Mouse (Mus musculus) limb, embryonic 11.5 days (tissue): Measurements from ENCODE around the gene Inpp5e. TPM values are rescaled to one million over a fixed set of nuclear protein-coding genes. Genes with fewer than 3 reads are reported as not detected.
A peak's percentile ranks its signal among the peaks of the same experiment; 100 is the strongest.

Experiments used
- ATAC-seq: fragments of 200-750 bp; cut with Nextera tagmentation; 2 replicates; pipeline ENCODE4 v1.8.0; 2017; ENCODE audit warnings: low read depth; ENCODE audit not compliant: insufficient number of reproducible peaks, low FRiP score, low TSS enrichment
- DNase-seq: peaks from one replicate; pipeline ENCODE4 v3.0.0-alpha.2; 2015; ENCODE audit warnings: low spot score
- H3K27ac ChIP-seq: fragments of 300-500 bp; sonication (generic); replicated peaks from 2 replicates; pipeline ENCODE4 v1.5.1; 2014; ENCODE audit warnings: low read depth, mild to moderate bottlenecking, low read length
- H3K27me3 ChIP-seq: fragments of 300-500 bp; sonication (generic); 2 replicates; pipeline ENCODE4 v1.6.1; 2014; ENCODE audit warnings: mild to moderate bottlenecking, low read length, mixed read lengths; ENCODE audit not compliant: control insufficient read depth, insufficient read depth
- H3K36me3 ChIP-seq: fragments of 300-500 bp; sonication (generic); 2 replicates; pipeline ENCODE4 v1.6.1; 2014; ENCODE audit warnings: mild to moderate bottlenecking, low read length, moderate library complexity, mixed read lengths; ENCODE audit not compliant: control insufficient read depth, insufficient read depth
- H3K4me1 ChIP-seq: fragments of 300-500 bp; sonication (generic); 2 replicates; pipeline ENCODE4 v1.6.1; 2014; ENCODE audit warnings: low read length, mixed read lengths; ENCODE audit not compliant: control insufficient read depth, insufficient read depth
- H3K4me2 ChIP-seq: fragments of 300-500 bp; sonication (generic); 2 replicates; pipeline ENCODE4 v1.6.1; 2014; ENCODE audit warnings: low read depth, mild to moderate bottlenecking, moderate library complexity; ENCODE audit not compliant: severe bottlenecking
- H3K4me3 ChIP-seq: fragments of 300-500 bp; sonication (generic); 2 replicates; pipeline ENCODE4 v1.5.1; 2014; ENCODE audit warnings: low read depth, low read length
- H3K9ac ChIP-seq: fragments of 300-500 bp; sonication (generic); 2 replicates; pipeline ENCODE4 v1.6.1; 2014; ENCODE audit warnings: mild to moderate bottlenecking, low read length
- H3K9me3 ChIP-seq: fragments of 300-500 bp; sonication (generic); 2 replicates; pipeline ENCODE4 v1.6.1; 2016; ENCODE audit warnings: low read length; ENCODE audit not compliant: control insufficient read depth
- whole genome bisulfite sequencing: fragments of 180-500 bp; shearing (Covaris S2); extraction: QIAGEN DNeasy Blood & Tissue Kit; methylation state at CpG from one replicate; pipeline ENCODE4 v1.1.7; 2014; 5-methylcytosine and 5-hydroxymethylcytosine counted together
- polyA plus RNA-seq: library from polyadenylated mRNA; unstranded; fragments of >200 nt; fragmentation: Nextera tagmentation; extraction: Ambion mirVana; gene quantifications from 2 replicates; pipeline ENCODE4 v1.2.1, GENCODE M21; 2014

Gene Inpp5e
- polyA plus RNA-seq, 1 experiment from 2014 or later = 24.4 TPM

DNA sequence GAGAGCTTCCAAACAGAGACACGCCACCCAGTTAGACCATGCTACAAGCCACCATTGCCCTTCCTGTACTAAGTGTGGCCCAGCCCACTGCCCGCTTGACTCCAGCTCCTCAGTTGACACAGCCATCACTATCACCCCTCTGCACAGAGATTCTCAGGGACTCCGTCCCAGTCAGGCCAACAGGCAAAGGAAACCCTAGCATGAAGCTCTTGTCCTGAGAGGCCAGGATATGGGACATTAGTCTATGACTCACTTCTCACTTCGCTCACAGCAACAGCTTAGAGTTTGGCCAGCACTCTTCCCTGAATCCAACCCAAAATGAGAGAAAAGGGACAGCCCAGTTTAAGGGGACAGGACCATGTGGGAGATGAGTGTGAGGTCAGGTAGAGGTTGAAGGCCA is 54.6 kb downstream of the Inpp5e start:
- 92% methylated on average over 4 of the region's 4 CpGs for WGBS
- H3K4me2 ChIP-seq = no peak overlapping the region
- H3K9me3 ChIP-seq = no peaks in the 10 kb centered on the region
- no peaks in the 10 kb centered on the region for H3K27me3 ChIP-seq
- no peak for ATAC-seq
- no peak overlapping the region for H3K27ac ChIP-seq
- no peak for DNase-seq
- H3K4me1 ChIP-seq = peaks cover 7% of the 10 kb centered on the region; the same call in 1 of the 2 replicates
- H3K36me3 ChIP-seq = peaks cover 5% of the 10 kb centered on the region; the same call in 1 of the 2 replicates
- no peak overlapping the region for H3K9ac ChIP-seq
- no peak overlapping the region; the same call in 1 of the 2 replicates for H3K4me3 ChIP-seq

DNA sequence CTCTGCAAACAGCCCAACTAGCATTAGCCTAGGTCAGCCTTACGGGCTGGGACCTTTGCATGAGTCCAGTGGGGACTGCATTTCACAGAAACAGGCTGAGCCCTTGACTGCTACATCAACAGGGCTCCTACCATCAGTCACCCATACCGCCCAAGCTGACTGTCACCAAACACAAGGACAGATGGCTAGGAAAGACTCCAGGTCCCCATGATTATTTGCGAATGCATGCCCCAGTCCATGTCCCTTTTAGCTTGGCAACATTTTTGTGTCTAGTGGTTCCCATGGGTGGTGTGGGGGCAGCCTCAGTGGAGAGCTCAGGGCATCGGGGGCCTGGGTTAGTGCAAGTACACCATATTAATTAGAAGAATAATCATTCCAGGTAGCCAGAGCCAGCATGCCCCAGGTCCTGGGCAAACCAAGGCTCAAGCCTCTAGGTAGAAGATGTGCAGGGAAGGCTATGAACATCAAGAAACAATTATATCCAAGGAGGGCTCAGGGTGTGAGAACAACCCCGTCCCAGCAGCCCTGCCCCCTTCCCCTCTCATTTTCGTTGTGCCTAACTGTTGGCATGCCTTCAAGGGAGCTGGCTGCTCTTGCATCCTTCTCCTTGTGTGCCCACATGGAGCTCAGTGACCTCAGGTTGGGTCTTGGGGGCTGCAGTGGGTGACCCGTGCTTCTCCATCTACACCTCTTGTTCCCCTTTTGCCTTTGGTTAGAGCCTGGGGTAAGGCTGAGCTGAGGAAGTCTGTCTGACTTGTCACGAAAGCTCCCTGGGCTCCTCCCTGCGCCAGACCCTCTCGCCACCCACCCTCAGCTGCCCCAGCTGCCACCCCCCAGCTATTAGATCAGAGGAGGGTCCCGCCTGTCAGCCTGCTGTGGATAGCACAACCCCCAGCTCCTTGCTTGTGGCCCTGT is 55.7 kb downstream of the Inpp5e start:
- Histone ChIP-seq H3K36me3 (peaks cover 13% of the 10 kb centered on the region), H3K9ac (no peak overlapping the region), H3K27ac (no peak overlapping the region), H3K27me3 (no peaks in the 10 kb centered on the region), H3K9me3 (no peaks in the 10 kb centered on the region), H3K4me3 (no peak overlapping the region), H3K4me2 (peak overlapping the region; percentile 96), H3K4me1 (peaks cover 7% of the 10 kb centered on the region; the same call in 1 of the 2 replicates)
- ATAC-seq (no peak), DNase-seq (no peak)
- 89% methylated on average over 11 of the region's 11 CpGs for WGBS

- Histone ChIP-seq H3K4me1 (peaks cover 7% of the 10 kb centered on the region; the same call in 1 of the 2 replicates), H3K9me3 (no peaks in the 10 kb centered on the region), H3K27me3 (no peaks in the 10 kb centered on the region), H3K9ac (peak overlapping the region; percentile 90), H3K4me3 (peak overlapping the region; percentile 81), H3K36me3 (peaks cover 13% of the 10 kb centered on the region), H3K4me2 (peak overlapping the region; percentile 96), H3K27ac (no peak overlapping the region)
- WGBS = 3% methylated on average over 36 of the region's 36 CpGs
- DNase-seq (no peak), ATAC-seq (peak; percentile 3; the same call in 1 of the 2 replicates)
Measured at GRCm38 (mm10) chr2:26352291-26352910, 56.6 kb downstream of the Inpp5e start.

DNA sequence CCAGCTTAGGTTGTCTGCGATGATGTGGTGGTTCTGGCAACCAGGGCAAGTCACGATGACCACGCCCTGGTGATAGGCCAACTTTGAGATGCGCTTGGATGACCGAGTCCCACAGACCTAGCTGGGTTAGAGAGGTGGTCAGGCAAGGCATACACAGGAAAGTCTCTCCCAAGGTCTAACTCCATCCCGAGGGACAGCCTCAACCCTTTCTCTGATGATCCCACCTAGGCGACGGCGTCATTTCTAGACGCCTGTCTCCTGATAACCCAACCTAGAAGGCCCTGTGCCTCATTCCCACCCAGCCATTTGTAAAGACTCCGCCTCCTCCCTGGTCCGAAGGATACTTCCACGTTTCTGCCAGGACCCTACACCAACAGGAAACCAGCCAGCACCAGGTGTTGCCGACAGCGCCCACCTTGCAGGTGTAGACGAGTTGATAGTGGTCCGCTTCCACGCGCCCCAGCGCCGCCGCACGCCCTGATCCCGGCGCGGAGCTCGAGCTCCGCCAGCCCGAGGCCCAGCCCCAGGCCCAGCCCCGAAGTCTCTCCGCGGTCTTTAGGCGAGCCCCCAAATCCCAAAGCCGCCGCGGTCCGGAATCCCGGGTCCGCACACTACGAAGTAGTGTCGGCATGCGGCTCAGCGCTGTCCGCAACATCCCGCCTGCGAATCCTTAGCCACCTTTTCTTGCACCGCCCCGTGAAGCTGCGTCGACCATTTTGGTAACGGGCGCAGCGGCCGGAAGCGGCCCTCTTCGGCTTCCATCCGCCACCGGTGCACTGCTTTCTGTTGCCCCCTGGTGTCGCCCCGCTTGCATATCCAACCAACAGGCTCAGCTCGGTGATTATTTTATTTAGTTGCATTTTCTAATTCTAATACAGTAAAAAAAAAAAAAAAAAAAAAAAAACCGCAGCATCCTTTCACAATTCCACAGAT is 57.4 kb downstream of the Inpp5e start, which contains the start of gene Dnlz:
Gene Dnlz, minus strand, starts transcription at position 753 of the 933 bp plus-strand sequence.
- Histone ChIP-seq H3K27ac (no peak within 1 kb of the TSS; the same call in 1 of the 2 replicates), H3K4me3 (peak within 1 kb of the TSS; percentile 81), H3K36me3 (peaks cover 13% of the 10 kb centered on the region), H3K4me1 (peaks cover 7% of the 10 kb centered on the region; the same call in 1 of the 2 replicates), H3K9me3 (no peaks in the 10 kb centered on the region), H3K27me3 (no peaks in the 10 kb centered on the region), H3K4me2 (peak within 1 kb of the TSS; percentile 96), H3K9ac (peak within 1 kb of the TSS; percentile 90)
- DNase-seq (peak; percentile 96), ATAC-seq (peak; percentile 75)
- WGBS = 3% methylated on average over 62 of the region's 62 CpGs

- DNase-seq (no peak), ATAC-seq (no peak)
- Histone ChIP-seq H3K4me2 (no peak overlapping the region), H3K27me3 (no peaks in the 10 kb centered on the region), H3K4me1 (peaks cover 7% of the 10 kb centered on the region; the same call in 1 of the 2 replicates), H3K4me3 (no peak overlapping the region), H3K36me3 (peaks cover 15% of the 10 kb centered on the region), H3K9me3 (no peaks in the 10 kb centered on the region), H3K9ac (no peak overlapping the region), H3K27ac (no peak overlapping the region)
- 74% methylated on average over 6 of the region's 6 CpGs for WGBS
Measured at GRCm38 (mm10) chr2:26348241-26348640, 60.8 kb downstream of the Inpp5e start.

Other genes with a start within 250 kb of the Inpp5e start
- 0.09 TPM in 1 of 2 replicates, not detected in the other for gene Lhx3, start 200.9 kb downstream of the Inpp5e start, polyA plus RNA-seq
- 12.0 and 13.9 TPM in 2 replicates for gene Qsox2, start 171.7 kb downstream of the Inpp5e start, polyA plus RNA-seq
- not detected in 2 replicates for gene Ccdc187, start 114.6 kb downstream of the Inpp5e start, polyA plus RNA-seq
- 37.4 and 47.1 TPM in 2 replicates for gene Gpsm1, start 93.7 kb downstream of the Inpp5e start, polyA plus RNA-seq
- gene Dnlz, start 57.1 kb downstream of the Inpp5e start, polyA plus RNA-seq = 31.0 and 31.6 TPM in 2 replicates
- gene Card9, start 48.3 kb downstream of the Inpp5e start, polyA plus RNA-seq = 1.0 and 1.1 TPM in 2 replicates
- 25.3 and 31.2 TPM in 2 replicates for gene Snapc4, start 28.6 kb downstream of the Inpp5e start, polyA plus RNA-seq
- gene Entr1, start 19.9 kb downstream of the Inpp5e start, polyA plus RNA-seq = 128 and 132 TPM in 2 replicates
- gene Pmpca, start 19.9 kb downstream of the Inpp5e start, polyA plus RNA-seq = 99.8 and 111 TPM in 2 replicates
- 36.3 and 40.9 TPM in 2 replicates for gene Sec16a, start 36.0 kb upstream of the Inpp5e start, polyA plus RNA-seq
- gene Notch1, start 107.5 kb upstream of the Inpp5e start, polyA plus RNA-seq = 14.5 and 15.0 TPM in 2 replicates
- 68.1 and 72.2 TPM in 2 replicates for gene Egfl7, start 170.8 kb upstream of the Inpp5e start, polyA plus RNA-seq
- gene Gm20532, start 177.4 kb upstream of the Inpp5e start, polyA plus RNA-seq = 0.27 TPM in 1 of 2 replicates, not detected in the other
- gene Agpat2, start 195.2 kb upstream of the Inpp5e start, polyA plus RNA-seq = 12.2 and 12.8 TPM in 2 replicates
- 42.4 and 45.1 TPM in 2 replicates for gene Fam69b, start 219.3 kb upstream of the Inpp5e start, polyA plus RNA-seq